Mouse (Mus musculus) intestine, postnatal 0 days (tissue): ENCODE results near the gene Rsad2. TPM values are rescaled to one million over a fixed set of nuclear protein-coding genes. Genes with fewer than 3 reads are reported as not detected.

Experiments
- ATAC-seq: fragments of 200-750 bp; cut with Nextera tagmentation; 2 replicates; pipeline ENCODE4 v1.8.0; 2017; ENCODE audit warnings: mild to moderate bottlenecking, moderate TSS enrichment, moderate library complexity
- H3K27ac ChIP-seq: fragments of 300-500 bp; sonication (generic); 2 replicates; pipeline ENCODE4 v1.5.1; 2014; ENCODE audit warnings: mild to moderate bottlenecking, low read depth, low read length, moderate library complexity
- H3K27me3 ChIP-seq: fragments of 300-500 bp; sonication (generic); replicated peaks from 2 replicates; pipeline ENCODE4 v1.6.1; 2014; ENCODE audit warnings: low read length, mixed read lengths; ENCODE audit not compliant: control insufficient read depth, insufficient read depth
- H3K36me3 ChIP-seq: fragments of 300-500 bp; sonication (generic); 2 replicates; pipeline ENCODE4 v1.6.1; 2014; ENCODE audit warnings: mild to moderate bottlenecking, moderate library complexity; ENCODE audit not compliant: control insufficient read depth, insufficient read depth
- H3K4me1 ChIP-seq: fragments of 300-500 bp; sonication (generic); replicated peaks from 2 replicates; pipeline ENCODE4 v1.6.1; 2014; ENCODE audit warnings: antibody characterized with exemption, low read length, mixed read lengths; ENCODE audit not compliant: control insufficient read depth, insufficient read depth
- H3K4me2 ChIP-seq: fragments of 300-500 bp; sonication (generic); replicated peaks from 2 replicates; pipeline ENCODE4 v1.6.1; 2014; ENCODE audit warnings: low read depth, mild to moderate bottlenecking, moderate library complexity
- H3K4me3 ChIP-seq: fragments of 300-500 bp; sonication (generic); 2 replicates; pipeline ENCODE4 v1.5.1; 2014; ENCODE audit warnings: low read depth, low read length
- H3K9ac ChIP-seq: fragments of 300-500 bp; sonication (generic); 2 replicates; pipeline ENCODE4 v1.6.1; 2014; ENCODE audit warnings: mild to moderate bottlenecking, low read depth, low read length
- H3K9me3 ChIP-seq: fragments of 300-500 bp; sonication (generic); 2 replicates; pipeline ENCODE4 v1.6.1; 2016; ENCODE audit warnings: mixed run types; ENCODE audit not compliant: control insufficient read depth
- CTCF ChIP-seq: sonication (generic); IDR thresholded peaks from 2 replicates; pipeline ENCODE4 v1.5.1; 2016; ENCODE audit warnings: low read depth, mild to moderate bottlenecking, control low read depth, antibody characterized with exemption, moderate library complexity
- WGBS: fragments of 180-500 bp; shearing (Covaris S2); extraction: QIAGEN DNeasy Blood & Tissue Kit; methylation state at CpG from one replicate; pipeline ENCODE4 v1.1.7; 2014; 5-methylcytosine and 5-hydroxymethylcytosine counted together
- polyA plus RNA-seq: library from polyadenylated mRNA; unstranded; fragments of >200 nt; fragmentation: Nextera tagmentation; extraction: Ambion mirVana; gene quantifications from 2 replicates; pipeline ENCODE4 v1.2.1, GENCODE M21; 2015

Gene Rsad2
- polyA plus RNA-seq, 1 experiment from 2014 or later, result 13.1 TPM

GRCm38 (mm10) chr12:26478196-26479004, 22.1 kb upstream of the Rsad2 start:
- WGBS, result 76% methylated on average over 18 of the region's 18 CpGs
- H3K9ac ChIP-seq, result no peak overlapping the region
- no peaks in the 10 kb centered on the region for H3K36me3 ChIP-seq
- no peaks in the 10 kb centered on the region for H3K4me1 ChIP-seq
- H3K4me3 ChIP-seq, result no peak overlapping the region
- no peak overlapping the region for H3K27ac ChIP-seq
- no peak for TF ChIP-seq CTCF
- no peaks in the 10 kb centered on the region for H3K27me3 ChIP-seq
- no peak overlapping the region for H3K4me2 ChIP-seq
- H3K9me3 ChIP-seq, result no peaks in the 10 kb centered on the region
- ATAC-seq, result no peak

GRCm38 (mm10) chr12:26477198-26477597, 20.9 kb upstream of the Rsad2 start:
- ATAC-seq, result peak; percentile 32
- Histone ChIP-seq H3K9me3 (no peaks in the 10 kb centered on the region), H3K4me2 (no peak overlapping the region), H3K9ac (no peak overlapping the region), H3K4me1 (no peaks in the 10 kb centered on the region), H3K27me3 (no peaks in the 10 kb centered on the region), H3K36me3 (no peaks in the 10 kb centered on the region; the same call in 1 of the 2 replicates), H3K27ac (no peak overlapping the region), H3K4me3 (no peak overlapping the region)
- WGBS, result 61% methylated on average over 5 of the region's 5 CpGs
- no peak for TF ChIP-seq CTCF

- Histone ChIP-seq H3K4me1 (0 out of 2 replicates have a peak, but pooled peaks cover 4% of the 10 kb centered on the region), H3K4me2 (0 out of 2 replicates have a peak overlapping the region, but pooled peaks have one; percentile 3), H3K27ac (no peak overlapping the region), H3K9ac (no peak overlapping the region), H3K36me3 (no peaks in the 10 kb centered on the region; the same call in 1 of the 2 replicates), H3K9me3 (no peaks in the 10 kb centered on the region), H3K27me3 (no peaks in the 10 kb centered on the region), H3K4me3 (no peak overlapping the region)
- TF ChIP-seq CTCF, result no peak
- 72% methylated on average over 6 of the region's 6 CpGs for WGBS
- ATAC-seq, result no peak
These were observed 17.5 kb upstream of the Rsad2 start for GRCm38 (mm10) chr12:26473746-26474145.

GRCm38 (mm10) chr12:26472770-26473481, 16.7 kb upstream of the Rsad2 start:
- Histone ChIP-seq H3K4me1 (0 out of 2 replicates have a peak, but pooled peaks cover 4% of the 10 kb centered on the region), H3K4me3 (no peak overlapping the region), H3K9ac (no peak overlapping the region), H3K9me3 (no peaks in the 10 kb centered on the region), H3K36me3 (no peaks in the 10 kb centered on the region; the same call in 1 of the 2 replicates), H3K27ac (no peak overlapping the region), H3K27me3 (no peaks in the 10 kb centered on the region), H3K4me2 (no peak overlapping the region)
- ATAC-seq, result no peak
- 84% methylated on average over 3 of the region's 3 CpGs for WGBS
- no peak for TF ChIP-seq CTCF

- H3K27ac ChIP-seq, result no peak overlapping the region
- TF ChIP-seq CTCF, result no peak
- ATAC-seq, result no peak
- no peaks in the 10 kb centered on the region for H3K9me3 ChIP-seq
- no peak overlapping the region for H3K9ac ChIP-seq
- no peak overlapping the region for H3K4me3 ChIP-seq
- H3K27me3 ChIP-seq, result no peaks in the 10 kb centered on the region
- WGBS, result 55% methylated on average over 3 of the region's 3 CpGs
- H3K4me2 ChIP-seq, result peak overlapping the region; percentile 98; the same call in 1 of the 2 replicates
- H3K4me1 ChIP-seq, result 0 out of 2 replicates have a peak, but pooled peaks cover 4% of the 10 kb centered on the region
- no peaks in the 10 kb centered on the region; the same call in 1 of the 2 replicates for H3K36me3 ChIP-seq
These were observed 15.1 kb upstream of the Rsad2 start for GRCm38 (mm10) chr12:26471376-26471775.

GRCm38 (mm10) chr12:26470042-26470409, 13.8 kb upstream of the Rsad2 start:
- Histone ChIP-seq H3K27me3 (no peaks in the 10 kb centered on the region), H3K27ac (peak overlapping the region; percentile 79), H3K9ac (peak overlapping the region; percentile 82), H3K36me3 (no peaks in the 10 kb centered on the region; the same call in 1 of the 2 replicates), H3K4me1 (0 out of 2 replicates have a peak, but pooled peaks cover 4% of the 10 kb centered on the region), H3K4me3 (peak overlapping the region; percentile 76), H3K4me2 (peak overlapping the region; percentile 98), H3K9me3 (no peaks in the 10 kb centered on the region)
- peak; percentile 24 for TF ChIP-seq CTCF
- peak; percentile 25; the same call in 1 of the 2 replicates for ATAC-seq
- 18% methylated on average over 6 of the region's 6 CpGs for WGBS
